Mouse (Mus musculus) 3134 (cell line): ENCODE data around the gene 0610010K14Rik.

Experiments
- DNase-seq: peaks from one replicate; pipeline ENCODE4 v3.0.0-alpha.2; 2011; ENCODE audit warnings: low spot score; ENCODE audit not compliant: insufficient read length; ENCODE audit errors: extremely low read depth

0610010K14Rik gene

DNA sequence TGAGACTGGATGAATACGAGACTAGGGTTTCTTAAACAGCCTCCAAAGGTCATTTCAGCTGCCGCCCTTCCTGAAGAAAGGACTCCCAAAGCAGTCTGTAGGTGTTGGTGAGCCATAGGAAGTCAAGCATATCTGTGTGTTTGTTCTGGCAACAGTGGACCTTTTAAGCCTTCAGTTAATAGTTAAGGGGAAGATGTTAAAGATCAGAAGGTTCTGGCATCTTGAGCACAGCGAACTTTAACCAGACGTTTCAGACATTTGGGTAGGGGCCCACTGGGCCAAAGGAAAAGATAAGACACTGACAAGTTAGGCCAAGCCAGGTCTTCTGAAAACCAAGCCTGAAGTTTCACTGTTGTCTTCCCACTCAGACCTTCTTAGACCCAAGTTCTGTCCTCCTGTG lies 19.7 kb downstream of the 0610010K14Rik start:
- no peak for DNase-seq

DNA sequence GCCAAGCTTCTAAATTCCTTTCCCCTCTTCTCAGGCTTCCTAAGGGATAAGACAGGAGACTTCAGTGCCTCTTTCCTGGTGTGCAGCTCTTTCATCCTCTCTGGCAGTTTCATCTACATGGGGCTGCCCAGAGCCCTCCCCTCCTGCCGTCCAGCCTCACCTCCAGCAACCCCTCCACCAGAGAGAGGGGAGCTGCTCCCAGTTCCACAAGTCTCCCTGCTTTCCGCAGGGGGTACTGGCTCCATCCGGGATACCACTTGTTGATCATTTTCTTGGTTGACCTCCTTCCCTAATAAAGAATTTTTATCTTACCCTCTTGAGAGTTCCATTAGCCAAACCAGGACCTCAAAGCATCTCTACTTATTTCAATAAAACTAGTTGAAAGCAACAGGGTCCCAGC lies 21.6 kb downstream of the 0610010K14Rik start:
- no peak for DNase-seq

DNA sequence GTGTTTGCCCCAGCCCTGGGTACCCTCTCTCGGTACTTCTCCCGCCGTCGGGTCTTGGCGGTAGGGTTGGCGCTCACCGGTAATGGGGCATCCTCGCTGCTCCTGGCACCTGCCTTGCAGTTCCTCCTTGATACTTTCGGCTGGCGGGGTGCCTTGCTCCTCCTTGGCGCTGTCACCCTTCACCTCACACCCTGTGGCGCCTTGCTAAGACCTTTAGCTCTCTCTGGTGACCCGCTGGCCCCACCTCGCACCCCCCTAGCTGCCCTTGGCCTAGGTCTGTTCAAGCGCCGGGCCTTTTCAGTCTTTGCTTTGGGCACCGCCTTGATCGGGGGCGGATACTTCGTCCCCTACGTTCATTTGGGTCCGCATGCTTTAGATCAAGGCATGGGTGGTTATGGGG lies 22.4 kb downstream of the 0610010K14Rik start:
- no peak for DNase-seq

DNA sequence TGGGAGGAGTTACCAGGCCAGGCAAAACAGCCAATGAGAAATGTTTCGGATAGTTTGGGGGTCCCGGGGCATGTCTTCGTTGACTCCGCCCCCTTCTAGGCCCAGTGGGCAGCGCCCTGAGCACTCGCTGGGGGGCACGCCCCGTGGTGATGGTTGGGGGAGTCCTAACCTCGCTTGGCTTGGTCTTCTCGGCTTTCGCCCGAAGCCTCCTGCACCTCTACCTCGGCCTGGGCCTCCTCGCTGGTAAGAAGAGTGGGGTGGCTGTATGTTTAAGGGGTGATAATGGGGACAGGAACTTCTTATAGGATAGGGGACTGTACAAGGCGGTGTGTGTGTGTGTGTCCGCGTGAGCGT lies 22.9 kb downstream of the 0610010K14Rik start:
- no peak for DNase-seq

DNA sequence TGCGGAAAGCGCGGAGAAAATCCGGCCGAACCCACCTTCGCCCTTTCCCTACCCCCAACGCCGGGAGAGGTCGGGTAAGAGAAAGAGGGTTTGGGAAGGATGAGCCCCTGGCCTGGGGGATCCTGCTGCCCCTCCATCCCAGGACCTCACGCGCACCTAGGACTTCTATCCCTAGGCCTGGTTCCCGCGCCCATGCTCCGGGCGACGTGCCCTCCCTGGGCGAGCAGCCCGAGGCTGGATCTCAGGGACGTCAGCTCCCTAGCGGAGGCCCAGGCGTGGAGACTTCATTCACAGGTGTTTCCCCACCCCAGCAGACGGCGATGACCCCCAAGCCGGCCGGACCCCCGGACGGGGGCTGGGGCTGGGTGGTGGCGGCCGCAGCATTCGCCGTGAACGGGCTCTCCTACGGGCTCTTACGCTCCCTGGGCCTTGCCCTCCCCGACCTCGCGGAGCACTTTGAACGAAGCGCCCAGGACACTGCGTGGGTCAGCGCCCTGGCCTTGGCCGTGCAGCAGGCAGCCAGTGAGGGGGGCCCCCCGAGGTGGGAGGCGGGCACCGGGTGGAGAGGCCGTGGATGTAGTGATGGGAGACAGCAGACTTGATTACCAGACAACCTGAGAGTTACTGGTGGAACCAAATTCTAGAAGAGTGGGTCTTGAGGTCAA lies 23.4 kb downstream of the 0610010K14Rik start:
- DNase-seq: no peak

DNA sequence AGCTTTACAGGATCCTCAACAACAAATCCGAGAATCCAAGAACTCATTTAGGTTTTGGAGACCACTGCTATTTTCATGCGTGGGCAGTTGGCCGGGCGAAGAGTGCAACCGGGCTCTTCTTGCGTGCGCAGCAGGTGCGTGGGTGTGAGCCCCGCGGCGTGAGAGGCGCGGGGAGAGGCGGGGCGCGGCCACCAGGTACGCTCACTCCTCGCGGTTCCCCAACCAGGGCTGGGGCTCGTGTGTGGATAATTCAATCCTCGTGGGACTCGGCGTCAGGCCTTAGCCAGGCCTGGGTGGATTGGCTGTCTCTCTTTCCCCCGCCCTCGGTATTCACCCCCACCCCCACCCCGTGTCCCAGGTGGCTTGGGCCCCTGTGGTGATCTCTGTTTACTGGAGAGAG lies 24.0 kb downstream of the 0610010K14Rik start:
- DNase-seq: no peak

DNA sequence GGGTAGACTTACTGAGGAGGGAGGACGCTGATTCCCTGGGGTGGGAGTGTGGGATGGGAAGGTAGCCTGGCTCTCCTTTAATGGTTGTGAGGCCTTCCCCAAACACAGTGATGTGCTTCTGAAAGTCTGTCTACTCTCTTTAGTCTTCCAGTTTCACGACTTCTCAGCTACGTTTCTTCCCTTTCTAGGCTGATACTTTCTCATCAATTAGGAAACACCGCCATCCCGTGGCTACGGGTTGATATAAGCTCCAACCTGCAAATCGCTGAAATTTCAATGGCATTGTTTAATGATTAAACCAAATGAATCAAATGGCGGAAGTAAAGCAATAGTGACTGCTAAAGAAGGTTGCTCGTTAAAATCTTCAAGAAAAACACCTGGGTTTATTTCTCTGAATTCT lies 24.8 kb downstream of the 0610010K14Rik start:
- peak; percentile 65 for DNase-seq

DNA sequence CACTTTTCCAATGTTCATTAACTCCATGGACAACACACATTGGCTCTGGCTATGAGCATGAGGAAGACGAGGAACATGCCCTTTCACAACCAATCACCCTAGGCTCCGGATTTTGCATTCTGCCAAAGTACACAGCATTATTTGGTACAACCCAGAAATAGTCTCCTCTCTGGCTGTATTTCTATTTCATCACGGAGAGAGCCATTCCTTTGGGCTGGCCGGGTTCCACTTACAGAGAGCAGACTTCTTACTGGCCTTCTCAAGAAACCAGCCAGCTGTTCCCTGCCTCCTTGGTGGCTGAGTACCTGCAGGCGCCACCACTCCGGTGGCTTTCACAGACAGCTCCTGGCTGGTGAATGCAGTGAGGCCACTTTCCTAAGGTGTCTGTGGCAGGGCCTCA lies 25.3 kb downstream of the 0610010K14Rik start, which contains the start of gene Slc16a11:
TSS of gene Slc16a11 (plus strand) at position 330 of the 400 bp plus-strand sequence.
- no peak for DNase-seq

DNA sequence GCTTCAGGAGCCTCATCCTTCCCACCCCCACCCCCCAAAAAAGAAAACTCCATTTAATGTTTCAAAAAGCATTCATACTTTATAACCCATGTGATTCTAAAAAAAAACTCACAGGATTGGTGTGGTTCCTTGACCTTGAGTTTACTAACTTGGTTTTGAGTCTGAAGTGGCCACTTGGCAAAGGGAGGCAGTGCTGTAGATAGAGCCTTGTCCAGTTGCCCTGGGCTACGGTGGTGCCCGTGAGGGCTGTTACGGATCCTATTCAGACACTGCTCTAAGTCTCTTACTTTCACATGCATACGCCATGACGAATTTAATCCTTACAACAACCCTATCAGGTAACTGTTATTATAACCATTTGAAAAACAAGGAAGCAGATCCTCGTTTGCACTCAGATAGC lies 25.7 kb downstream of the 0610010K14Rik start:
- DNase-seq: no peak

DNA sequence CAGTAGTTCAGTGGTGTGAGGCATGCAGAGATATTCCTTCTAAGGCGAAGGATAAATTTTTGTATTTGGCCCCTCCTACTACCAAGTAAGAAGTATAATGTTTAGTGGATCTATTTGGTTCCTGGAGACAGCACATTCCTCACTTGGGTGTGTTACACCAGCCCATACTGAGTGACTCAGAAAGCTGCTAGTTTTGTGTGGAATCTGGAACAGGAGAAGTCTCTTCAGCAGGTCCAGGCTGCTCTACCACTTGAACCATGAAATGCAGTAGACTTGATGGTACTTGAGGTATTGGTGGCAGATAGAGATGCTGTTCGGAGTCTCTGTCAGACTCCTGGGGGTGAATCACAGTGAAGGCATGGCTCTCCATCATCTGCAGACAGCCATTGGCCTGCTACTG lies 27.0 kb downstream of the 0610010K14Rik start:
- peak; percentile 67 for DNase-seq

DNA sequence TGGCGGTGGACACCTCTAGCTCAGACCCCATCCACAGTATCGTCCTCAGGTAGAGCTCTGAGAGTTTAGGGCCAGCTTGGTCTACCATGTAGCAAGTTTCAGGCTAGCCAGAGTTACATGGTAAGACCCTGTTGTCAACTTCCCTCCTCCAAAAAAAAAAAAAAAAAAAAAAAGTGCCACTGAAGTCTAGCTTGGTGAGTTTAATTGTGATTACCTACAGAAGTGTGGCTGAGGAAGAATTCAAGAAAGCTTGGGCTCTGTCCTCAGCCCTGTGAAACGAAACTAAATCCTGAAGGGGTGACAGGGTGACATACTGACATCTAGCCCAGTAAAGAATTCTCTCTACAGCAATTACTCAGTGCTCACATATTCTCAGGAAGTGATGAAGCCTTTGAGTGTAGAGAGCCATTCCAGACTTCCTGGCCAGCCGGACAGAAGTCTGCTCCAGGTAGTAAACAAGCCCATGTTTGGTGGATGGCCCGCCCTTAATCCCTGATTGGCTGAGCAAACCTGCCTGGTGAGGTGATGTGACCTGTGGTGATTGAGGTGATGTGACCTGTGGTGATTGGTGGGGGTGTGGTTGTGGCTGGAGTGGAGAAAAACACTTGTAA lies 28.8 kb downstream of the 0610010K14Rik start:
- DNase-seq: no peak

DNA sequence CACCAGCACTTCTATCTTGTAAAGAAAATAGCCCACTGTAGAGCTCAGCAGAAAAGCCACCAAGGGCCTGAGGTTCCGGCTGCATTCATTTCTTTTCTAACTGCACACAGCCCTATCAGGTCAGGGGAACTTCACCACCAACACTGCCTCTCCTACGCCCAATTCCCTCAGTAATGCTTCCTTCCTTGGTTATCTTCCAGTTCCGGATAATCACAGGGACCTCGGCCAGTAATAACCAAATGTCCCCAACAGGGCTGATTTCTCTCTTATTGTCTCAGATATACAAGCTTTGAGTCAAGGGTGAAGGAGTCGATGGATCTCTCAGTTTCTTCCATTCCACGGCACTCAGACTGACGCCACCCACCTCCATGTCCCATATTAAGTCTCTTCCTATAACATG lies 30.4 kb downstream of the 0610010K14Rik start:
- no peak for DNase-seq

DNA sequence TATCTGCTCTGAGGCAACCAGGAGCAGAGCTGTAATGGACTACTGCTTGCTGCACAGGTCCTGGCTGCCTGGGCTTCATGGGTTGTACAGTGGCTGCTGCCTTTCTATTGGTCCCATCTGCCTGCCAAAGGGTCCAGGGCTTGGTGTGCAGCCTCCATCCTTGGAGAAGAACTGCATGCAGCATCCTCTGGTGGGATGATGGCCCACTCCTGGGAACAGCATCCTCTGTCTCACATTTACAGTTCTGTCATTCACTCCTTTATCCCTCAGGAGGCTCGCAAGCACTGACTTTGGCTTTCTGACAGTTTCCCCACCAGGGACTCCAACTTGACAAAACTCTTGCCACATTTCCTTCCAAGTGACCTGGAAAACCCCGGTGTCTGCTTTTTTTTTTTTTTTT lies 30.9 kb downstream of the 0610010K14Rik start:
- DNase-seq: no peak

DNA sequence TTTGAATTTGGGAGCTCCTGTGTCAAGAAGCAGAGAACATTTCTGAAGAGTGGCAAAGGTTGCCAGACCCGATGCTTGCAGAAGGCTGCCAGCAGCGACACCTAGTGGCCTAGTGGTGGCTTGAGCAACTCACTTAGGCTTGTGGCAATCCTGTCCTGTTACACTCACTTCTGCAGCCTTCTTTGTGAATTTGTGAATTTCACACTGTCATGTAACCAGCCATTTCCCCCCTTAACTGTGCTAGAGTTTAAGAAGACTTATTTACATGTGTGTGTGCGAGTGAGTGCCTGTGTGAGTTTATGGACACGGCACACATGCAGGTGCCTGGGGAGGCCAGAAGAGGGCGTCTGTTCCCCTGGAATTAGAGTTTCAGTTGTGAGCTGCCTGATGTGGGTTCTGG lies 36.0 kb downstream of the 0610010K14Rik start:
- DNase-seq: peak; percentile 57

DNA sequence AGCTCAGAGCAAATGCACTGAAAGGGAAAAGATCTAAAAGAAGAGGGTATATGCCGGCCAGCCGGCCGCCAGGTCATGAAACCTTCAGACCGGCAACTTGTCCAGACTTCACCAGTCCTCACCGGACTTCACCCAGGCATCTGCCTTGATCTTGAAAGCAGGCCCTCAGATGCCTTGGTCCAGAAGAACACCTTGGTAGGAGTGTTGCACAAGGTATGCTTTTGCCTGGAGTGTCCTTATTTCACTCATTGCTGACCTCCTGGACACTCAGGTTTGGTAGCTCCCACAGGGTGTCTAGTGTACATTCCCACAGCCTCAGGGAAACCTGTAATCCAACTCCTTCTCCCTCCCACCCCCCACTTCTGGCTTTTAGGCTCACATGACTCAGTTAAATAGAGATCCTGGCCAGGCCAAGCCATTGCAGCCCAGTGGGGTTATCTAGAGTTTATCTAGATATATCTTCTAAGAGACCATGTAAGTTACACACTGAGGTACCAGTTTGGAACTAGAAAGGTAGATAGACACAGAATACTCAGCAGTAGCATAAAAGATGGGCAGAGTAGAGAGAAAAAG lies 37.6 kb downstream of the 0610010K14Rik start:
- DNase-seq: no peak

DNA sequence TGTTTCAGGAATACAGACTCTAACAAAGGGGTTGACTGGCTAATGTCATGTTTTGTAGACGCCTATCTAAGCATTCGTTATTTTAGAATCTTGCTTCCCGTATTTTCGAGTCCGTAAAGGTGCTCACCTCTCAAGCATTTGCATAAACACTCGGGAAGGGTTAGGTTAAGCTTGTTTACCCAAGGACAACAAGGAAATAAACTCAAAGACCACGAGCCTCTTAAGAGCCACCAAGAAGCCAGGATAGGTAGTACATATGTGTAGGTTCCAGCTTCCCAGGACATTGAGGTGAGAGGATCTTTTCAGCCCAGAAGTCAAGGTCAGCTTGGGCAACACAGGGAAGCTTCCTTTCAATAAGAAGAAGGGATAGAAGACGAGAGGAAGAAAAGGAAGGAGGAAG lies 38.6 kb downstream of the 0610010K14Rik start:
- DNase-seq: no peak

DNA sequence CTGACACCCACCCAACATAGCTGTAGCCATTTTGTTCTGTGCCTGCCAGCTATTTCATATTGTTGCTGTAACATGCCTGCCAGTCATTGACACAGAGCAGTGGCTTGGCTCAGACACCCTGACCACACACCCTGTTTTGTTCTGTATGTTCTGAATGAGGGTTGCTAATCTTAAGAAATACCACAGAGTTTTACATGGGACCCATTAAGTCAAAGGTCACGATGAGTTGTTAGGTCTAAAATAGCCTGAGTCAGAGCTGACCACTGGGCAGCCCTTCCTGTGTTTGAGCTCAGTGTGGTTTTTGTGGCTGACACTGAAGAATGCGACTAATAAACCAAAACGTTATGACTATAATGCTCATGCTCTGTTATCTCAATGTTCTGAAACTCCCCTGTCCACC lies 39.4 kb downstream of the 0610010K14Rik start:
- peak; percentile 85 for DNase-seq

DNA sequence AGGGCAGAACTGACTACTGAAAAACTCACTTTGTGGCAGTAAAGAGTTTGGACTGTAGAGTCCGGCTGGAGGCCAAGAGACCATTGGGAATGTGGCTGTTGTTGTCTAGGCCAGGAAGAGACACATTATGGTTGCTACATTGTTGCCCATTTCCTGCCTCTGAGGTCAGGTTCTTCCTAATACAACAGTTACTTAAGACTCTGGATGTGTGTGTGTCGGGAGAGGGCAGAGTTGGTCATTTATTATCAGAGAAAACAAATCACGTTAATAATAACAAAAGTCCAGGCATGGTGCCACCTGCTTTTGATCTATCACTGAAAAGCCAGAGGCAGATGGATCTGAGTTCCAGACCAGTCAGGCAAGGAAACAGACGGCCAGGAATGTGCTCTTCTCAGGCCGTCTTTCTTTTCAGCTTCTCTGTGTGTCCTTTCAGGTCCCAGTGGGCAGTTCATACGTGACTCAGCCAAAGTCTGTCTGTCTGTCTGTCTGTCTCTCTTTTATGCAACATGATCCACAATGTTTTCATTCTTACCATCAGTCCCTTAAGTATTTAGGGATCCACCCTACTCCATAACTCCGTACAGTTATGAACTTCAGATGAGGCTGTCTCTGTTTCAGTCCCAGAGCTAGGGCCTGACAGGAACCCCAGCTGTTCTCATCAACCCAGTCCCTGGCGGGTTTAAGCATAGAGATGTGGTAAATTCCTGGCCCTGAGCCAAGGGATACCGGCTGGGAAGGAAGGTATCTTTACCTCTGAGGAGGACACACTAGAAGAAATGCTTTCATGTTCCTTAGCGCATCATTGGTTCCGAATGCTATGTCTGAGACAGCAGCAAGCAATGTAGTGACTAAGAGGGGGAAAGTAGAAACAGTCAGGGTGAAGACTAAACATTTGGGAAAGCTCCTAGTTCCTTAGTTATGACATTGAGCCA lies 44.1 kb downstream of the 0610010K14Rik start:
- peak; percentile 64 for DNase-seq

DNA sequence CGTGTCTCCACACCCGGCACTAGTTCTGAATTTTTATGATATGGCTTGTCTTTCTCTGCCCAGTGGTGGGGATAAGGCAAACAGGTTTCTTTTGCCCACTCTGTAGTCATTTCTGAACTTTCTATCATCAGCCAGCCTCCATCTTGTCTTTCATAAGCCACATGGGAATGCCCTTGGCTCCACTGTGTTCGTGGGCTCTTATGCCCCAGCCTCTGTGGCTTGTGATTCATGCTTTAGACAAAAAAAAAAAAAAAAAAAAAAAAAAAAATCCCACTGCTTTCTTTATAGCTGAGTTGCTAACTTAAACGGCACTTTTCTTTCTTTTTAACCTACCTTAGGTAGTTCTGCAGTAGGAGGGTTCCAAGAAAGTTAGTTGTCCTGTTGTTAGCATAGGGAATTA lies 45.6 kb downstream of the 0610010K14Rik start:
- DNase-seq: peak; percentile 57

DNA sequence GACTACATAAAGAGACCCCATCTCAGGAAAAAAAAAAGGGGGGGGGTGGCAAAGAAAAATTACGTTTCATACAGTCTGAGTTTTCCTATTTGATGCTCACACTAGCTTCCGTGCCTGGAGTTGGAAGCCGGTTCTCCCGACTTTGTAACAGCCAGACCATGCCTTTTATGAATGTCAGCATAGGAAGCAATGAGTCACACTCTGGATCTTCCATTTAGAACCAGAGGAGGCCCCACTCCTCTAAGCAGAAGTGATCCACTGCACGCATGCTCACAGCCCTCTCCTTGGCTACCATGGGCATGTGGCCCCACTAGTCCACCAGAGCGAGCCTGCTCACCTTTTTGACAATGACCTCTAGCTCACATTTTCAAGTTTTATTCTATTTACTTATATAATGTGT lies 46.5 kb downstream of the 0610010K14Rik start:
- DNase-seq: peak; percentile 62
